Mouse (Mus musculus) thymus, postnatal 4 days (tissue): ENCODE results near the gene Prpsap1.

Experiments
- DNase-seq: peaks from one replicate; pipeline ENCODE4 v3.0.0; 2021

Prpsap1 gene

GRCm38 (mm10) chr11:116442129-116442866, 51.7 kb downstream of the Prpsap1 start:
- DNase-seq, result no peak

- DNase-seq, result no peak
Measured at GRCm38 (mm10) chr11:116440408-116441068, 53.5 kb downstream of the Prpsap1 start.

- peak; percentile 65 for DNase-seq
Measured at GRCm38 (mm10) chr11:116439269-116440240, 54.4 kb downstream of the Prpsap1 start.

- DNase-seq, result no peak
Measured at GRCm38 (mm10) chr11:116437541-116437940, 56.5 kb downstream of the Prpsap1 start.

- DNase-seq, result peak; percentile 40
Measured at GRCm38 (mm10) chr11:116436725-116437331, 57.2 kb downstream of the Prpsap1 start.

- no peak for DNase-seq
Measured at GRCm38 (mm10) chr11:116435992-116436724, 57.8 kb downstream of the Prpsap1 start.

GRCm38 (mm10) chr11:116434967-116435752, 58.8 kb downstream of the Prpsap1 start:
- no peak for DNase-seq

- DNase-seq, result peak; percentile 81
Measured at GRCm38 (mm10) chr11:116434287-116434966, 59.6 kb downstream of the Prpsap1 start.

GRCm38 (mm10) chr11:116433356-116434286, 60.4 kb downstream of the Prpsap1 start, which contains the start of gene Ubald2:
Gene Ubald2 (plus strand): TSS chr11:116434094.
- DNase-seq, result peak; percentile 98

- DNase-seq, result no peak
Measured at GRCm38 (mm10) chr11:116432593-116433355, 61.2 kb downstream of the Prpsap1 start.

- DNase-seq, result no peak
Measured at GRCm38 (mm10) chr11:116432127-116432526, 61.9 kb downstream of the Prpsap1 start.

GRCm38 (mm10) chr11:116431428-116432077, 62.4 kb downstream of the Prpsap1 start:
- no peak for DNase-seq

- no peak for DNase-seq
Measured at GRCm38 (mm10) chr11:116430723-116431427, 63.1 kb downstream of the Prpsap1 start.

- DNase-seq, result no peak
Measured at GRCm38 (mm10) chr11:116429862-116430613, 64.0 kb downstream of the Prpsap1 start.

GRCm38 (mm10) chr11:116428872-116429859, 64.8 kb downstream of the Prpsap1 start:
- no peak for DNase-seq
